Mouse (Mus musculus) kidney, postnatal 25 days (tissue): ENCODE measurements around the gene Osbp.
"Not testable (repeated sequence)": the region's sequence is repeated elsewhere in the genome, so short reads cannot be mapped to it uniquely, and the experiment has no call there.

Experiments
- DNase-seq, 2 experiments: peaks; one replicate each; pipeline ENCODE4 v3.0.0; 2021; ENCODE audit warnings: mixed read lengths in 2 of 2

The Osbp gene

DNA sequence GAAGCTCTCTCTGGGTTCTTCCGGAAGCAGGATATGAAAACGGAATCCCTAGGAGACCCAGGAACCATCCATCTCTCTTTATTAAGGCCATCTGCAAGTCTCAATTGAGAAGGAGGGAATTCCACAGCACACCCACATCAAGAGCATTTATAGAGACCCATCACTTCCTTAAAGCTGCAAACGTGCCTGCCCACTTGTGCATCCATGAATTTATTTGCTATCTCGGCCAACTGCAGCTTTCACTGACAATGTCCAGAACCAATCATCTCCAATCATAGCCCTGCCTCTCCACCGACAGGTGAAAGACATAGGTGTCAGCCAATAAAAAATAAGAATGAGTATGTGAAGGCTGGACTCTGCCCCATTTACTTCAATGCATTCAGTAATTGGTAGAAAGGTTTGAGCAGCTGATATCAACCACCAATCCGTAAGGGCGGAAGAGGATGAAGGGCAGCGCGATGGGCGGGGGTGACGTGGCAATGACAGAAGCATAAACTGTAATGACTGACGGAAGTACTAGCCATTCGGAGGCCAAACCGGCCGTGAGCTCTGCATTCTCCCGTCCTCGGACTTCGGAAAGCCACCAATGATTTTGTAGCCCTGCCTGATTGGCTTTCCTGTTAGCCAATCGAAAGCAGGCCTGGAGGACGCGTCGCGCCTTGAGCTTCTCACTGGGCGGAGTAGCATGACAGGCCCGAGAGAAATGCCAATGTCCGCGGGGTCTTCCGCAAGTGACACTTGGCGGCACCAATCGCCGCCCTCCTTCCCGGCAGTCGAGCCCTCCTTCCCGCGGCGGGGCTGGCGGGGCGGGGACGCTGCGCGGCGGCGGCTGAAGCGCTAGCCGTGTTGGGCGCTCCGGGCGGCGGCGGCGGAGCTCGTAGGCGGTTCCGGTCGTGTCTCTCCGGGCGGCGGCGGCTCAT, at the start of gene Osbp:
Osbp (plus strand) TSS at position 919 of the 920 bp plus-strand sequence.
- peak; percentile 99 to 100 for DNase-seq

DNA sequence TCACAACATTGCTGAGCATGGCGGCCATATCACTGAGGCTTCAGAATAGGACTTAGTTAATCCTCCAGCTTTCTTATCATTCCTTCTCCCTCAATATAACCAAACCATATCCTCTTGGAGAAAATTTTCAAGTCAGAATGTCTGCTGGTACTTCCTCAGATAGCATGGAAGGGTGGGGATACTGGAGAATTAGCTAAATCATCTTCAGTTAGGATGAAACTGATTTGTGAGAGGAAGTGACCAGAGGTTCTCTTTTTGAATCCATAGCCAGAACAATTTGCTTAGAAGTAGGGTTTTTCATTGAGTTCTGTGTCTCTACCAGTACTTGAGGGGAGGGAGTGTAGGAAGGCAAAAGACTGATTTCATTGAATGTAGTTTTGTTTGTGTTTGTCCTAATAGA, 43.7 kb upstream of the Osbp start:
- DNase-seq, result no peak

DNA sequence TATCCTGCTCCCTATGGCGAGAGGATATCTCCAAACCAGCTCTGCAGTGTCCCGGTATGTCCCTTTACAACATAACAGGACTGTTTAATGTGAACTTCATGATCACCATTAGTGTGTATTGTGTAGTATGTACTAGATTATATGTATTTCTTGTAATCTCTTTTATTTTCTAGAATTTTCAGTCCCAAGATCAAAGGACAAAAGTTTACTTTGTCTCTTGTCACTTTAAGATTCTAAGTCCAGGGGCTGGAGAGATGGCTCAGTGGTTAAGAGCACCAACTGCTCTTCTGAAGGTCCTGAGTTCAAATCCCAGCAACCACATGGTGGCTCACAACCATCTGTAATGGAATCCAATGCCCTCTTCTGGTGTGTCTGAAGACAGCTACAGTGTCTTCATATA, 43.2 kb upstream of the Osbp start:
- not testable (repeated sequence) for DNase-seq

DNA sequence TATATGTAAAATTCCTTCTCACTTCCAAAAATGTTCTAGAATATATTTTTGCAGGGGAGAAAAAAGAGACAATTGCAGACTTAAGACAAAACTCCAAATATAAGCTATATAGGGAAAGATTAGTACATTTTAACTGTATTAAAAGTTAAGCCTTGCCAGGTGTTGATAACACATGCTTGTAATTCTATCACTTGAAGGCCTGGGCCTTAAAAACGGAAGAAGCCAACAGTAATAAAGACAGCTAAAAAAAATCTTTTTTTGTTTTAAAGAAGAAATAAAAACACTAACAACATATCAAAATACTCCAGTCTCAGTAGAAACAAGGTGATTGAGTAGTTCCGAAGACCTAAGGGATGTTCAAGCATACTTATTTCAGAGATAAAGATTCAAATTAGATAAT, 39.4 kb upstream of the Osbp start:
- DNase-seq, result no peak

DNA sequence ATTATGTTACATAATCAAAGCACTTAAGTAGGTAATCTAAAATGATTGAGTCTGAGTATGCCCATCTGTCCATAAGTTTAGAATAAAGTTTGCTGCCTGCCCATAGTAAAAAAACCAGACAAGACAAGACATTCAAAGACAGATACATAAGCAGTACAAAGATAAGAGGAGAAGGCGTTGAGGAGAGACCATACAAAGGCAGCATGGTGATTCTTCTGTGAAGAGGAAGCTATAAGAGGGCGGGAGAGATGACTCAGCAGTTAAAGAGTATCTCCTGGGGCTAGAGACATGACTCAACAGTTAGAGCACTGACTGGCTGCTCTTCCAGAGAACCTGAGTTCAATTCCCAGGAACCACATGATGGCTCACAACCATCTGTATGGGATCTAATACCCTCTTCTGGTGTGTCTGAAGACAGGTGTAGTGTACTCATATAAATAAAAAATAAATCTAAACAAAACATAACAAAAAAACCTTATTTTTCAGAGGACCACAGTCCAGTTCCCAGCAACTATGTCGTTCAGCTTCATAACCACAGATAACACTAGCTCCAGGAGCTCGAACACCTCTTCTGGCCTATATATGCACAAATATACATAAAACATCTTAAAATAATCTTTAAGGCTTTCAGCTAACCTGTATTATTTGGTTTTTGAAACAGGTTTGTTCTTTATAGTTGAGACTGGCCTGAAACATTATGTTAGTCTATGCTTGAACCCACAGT, 37.6 kb upstream of the Osbp start:
- no peak for DNase-seq

DNA sequence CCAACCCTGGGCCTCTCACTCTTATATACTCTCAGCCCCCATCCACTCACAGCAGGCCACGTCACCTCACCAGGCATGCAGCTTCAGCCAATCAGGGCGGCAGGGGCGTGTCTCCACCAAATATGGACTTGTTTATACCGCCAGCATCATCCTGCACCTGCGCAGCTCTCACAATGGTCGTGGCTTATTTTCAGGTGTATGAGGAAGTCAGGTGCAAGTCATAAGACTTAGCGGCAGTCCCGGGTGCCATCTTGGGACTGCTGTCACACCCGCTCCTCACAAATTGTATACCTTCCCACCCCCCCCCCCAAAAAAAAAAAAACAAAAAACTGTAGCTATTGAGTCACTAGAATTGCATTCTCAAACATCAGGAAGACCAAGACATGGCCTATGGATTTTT, 19.3 kb upstream of the Osbp start:
- not testable (repeated sequence) for DNase-seq

DNA sequence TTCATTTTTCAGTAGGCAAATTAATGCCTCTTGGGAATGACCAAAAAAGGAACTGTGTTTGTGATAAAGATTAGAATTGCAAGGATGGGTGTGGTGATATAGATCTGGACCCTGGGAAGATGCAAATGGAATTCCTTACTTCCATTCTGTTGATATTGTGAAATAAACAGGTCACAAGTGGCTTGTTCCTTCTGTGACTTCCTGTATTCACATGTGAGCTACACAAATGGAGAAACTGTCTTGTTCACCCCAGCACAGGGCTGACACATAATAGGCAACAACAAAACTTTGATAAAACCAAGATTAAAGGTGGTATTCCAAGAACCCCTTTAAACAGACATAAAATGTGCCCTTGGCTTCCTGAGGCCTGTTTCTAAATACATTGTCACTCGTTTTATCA, 15.9 kb upstream of the Osbp start:
- no peak for DNase-seq

DNA sequence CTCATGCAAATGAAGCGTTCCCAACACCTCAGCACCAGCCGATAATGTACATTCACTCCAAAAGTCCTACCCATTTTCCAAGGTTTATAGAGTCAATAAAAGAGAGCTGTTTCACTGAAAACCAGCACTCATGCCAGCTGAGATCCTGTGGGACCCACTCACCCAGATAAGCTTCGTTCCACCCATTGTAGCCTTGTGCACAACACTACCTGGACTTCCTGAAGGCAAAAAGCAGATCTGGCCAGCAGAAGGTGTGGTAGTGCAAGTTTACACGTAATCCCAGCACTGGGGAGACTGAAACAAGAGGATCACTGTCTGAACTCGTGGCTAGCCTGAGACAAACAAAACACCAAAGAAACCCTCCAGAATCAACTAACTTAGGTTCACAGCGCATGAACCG, 15.0 kb upstream of the Osbp start:
- DNase-seq, result no peak

DNA sequence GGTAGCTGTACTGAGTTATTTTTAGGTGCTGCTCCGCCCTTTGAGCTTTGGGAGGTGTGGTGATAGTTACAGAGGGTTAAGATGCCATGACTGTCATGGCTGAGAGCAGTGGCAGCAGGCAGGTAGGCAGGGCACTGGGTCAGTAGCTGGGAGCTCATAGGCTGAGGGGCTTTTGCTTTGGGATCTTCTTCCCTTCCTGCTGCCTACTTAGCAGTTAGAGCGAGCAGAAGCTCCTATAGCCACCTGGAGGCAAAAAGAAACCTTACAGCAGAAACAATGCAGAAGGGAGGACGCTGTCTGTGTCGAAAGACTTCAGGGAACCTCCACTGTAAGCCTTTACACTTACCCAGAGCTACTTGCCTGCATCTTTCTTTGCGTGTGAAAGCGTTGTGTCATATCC, 11.5 kb upstream of the Osbp start:
- DNase-seq, result no peak

DNA sequence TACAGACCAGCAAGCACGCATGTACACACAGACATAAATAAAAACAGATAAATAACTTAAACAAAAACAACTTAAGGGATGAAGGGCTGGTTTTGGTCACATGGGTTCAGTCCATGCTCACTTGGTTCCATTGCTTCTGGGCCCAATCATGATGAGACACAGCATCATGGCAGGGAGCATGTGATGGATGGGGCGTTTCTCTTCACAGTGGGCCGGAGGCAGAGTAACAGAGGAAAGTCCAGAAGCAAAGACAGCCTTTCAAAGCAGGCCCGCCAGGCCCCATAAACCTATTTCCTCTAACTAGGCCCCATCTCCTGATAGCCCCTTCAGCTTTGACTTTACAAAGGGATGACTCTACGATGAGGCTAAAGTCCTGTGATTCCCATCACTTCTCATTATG, 9.1 kb upstream of the Osbp start:
- no peak for DNase-seq

DNA sequence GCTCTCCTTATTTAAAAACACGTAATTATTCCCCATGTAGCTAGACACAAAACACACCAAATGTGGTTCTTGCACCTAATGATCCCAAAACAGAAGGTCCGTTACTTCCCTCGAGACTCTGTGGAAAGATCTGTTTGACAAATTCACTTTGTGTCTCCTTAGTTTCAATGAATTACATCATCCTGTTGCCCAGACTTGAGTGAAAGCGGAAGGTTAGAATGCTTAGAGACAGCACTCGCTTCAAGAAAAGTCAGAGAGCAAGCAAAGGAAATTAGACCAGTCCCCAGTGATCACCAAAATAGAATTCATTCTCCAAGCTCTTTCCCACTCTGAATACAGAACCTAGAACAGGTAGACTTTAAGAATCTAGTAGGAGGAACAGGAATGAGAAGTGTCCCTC, 8.3 kb upstream of the Osbp start:
- no peak for DNase-seq

DNA sequence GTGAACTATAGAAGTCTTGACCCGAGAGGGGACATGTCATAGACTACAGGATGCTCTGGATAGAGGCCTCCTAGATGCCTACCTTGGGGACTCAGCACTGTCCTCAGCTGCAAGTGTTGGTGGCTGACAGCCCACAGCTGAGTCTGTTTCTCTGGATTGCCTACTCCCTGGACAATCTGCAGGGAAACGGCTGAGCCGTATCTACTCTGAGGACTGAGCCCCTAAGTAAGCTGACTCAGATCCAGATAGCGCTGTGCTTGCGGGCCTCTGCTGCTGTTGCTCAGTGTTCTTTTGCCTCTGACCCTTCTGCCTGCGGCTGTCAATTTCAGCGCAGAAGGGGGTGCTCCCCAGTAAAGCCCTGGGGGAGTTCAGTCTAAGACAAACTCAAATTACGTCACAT, 7.9 kb upstream of the Osbp start:
- no peak for DNase-seq

DNA sequence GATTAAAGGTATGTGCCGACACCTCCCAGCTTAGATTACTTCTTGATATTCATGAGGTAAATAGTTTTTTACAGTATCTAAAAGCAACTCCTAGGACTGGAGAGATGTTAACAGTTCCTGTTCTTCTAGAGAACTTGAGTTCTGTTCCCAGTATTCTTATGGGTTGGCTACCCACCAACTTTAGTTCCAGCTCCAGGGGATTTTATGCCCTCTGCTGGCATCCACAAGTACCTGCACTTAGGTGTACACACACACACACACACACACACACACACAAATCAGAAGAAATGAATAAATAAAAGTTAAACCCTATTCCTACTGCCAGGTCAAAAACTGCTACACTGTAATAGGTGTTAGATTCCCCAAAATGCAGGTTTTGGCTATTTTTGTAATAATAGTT, 1.5 kb upstream of the Osbp start:
- no peak for DNase-seq

DNA sequence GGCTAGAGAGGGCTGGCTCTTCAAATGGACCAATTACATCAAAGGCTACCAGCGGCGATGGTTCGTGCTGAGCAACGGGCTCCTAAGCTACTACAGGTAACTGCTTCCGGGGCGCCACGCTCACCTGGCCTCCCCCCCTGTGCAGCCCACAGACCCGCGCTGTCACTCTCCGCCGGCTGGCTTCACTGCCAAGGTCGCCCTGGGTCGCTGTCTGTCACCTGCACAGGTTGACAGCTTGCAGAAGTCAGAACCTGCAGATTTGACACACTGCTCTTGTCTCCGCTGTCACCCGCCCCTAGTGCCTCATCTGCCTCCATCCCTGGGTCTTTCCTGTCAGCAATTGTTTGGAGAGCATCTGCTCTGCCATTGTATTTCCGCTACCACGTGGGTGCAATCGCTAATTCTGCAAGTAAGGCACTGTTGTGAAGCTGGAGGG, 478 bp downstream of the Osbp start:
- DNase-seq, result peak; percentile 65 to 83

DNA sequence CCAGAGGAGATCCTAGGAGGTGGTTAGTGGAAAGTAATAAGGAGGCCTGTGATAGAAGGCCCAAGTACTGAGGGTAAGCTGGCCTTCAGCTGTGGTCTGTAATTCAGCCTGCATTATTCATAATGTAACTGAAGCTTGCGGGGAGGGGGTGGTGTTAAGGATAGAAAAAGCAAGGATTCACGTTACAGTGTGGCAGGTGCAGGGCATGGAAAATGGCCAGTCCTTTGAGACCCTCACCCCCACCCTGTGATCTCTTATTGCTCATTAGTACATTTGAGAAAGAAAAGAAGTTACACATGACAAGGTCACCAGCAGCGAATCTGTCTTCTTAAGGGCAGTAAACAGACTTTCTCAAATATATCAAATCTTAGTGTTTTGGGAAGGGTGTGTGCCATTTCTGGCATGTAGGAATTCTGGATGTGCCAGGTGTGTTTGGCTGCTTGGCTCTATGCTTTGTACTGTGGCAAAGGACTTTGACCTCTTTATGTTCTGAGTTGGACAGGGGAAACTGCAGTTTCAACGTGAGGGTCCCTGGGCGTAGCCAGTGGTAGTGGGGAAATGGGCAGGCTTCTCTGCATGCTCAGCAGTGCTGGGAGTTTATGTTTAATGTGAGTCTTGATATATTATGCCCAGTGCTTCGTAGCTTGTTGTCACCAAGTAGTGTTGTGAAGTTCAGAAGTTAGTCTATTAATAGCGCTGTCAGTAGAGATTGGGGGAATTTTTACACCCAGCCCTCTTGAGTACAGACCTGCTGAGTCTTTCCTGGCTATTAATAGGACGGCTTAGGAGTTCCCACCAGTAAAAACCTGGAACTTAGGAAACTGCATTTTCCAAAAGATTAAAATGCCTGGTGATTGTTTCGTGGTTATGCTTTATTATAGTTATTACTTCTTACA, 3.7 kb downstream of the Osbp start:
- no peak for DNase-seq

DNA sequence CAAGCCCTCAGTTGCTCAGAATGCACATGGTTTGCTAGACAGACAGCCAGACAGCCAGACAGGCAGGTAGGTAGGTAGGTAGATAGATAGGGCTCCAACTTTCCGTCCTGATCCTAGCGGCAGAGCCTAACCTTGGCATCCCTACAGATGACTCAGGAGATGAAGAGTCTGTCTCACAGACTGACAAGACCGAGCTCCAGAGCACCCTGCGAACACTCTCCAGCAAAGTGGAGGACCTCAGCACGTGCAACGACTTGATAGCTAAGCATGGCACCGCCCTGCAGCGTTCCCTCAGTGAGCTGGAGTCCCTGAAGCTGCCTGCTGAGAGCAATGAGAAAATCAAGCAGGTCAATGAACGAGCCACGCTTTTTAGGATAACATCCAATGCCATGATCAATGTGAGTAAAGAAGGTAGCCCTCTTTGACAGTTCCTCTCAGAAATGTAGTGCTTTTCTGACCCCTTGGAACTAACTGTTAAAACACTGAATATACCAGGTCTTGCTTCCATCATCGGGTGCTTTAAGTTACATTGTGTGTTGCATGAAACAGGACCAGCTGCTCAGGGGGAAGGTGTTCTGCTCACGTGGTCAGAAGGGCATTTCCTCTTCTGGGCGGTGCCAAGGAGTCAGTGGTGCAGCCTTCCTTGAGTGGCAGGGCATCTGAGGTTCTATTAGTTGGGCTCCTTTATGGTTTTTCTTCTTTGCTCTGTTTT, 7.9 kb downstream of the Osbp start:
- DNase-seq, result no peak

DNA sequence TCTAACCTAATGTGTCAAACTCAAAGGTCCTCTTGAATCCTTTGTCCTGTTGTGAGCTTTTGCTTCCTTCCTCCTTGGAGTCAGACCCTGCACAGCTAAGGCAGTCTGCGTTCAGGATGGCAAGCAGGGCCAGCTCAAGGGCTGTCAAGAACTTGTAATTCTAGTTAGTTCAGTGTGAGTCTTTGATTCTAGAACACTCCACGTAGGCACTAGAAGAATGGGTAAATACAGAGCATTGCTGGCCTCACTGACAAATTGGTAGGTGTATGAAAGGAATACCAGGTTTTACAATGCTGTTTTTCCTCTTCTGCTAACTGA, 8.4 kb downstream of the Osbp start:
- no peak for DNase-seq

DNA sequence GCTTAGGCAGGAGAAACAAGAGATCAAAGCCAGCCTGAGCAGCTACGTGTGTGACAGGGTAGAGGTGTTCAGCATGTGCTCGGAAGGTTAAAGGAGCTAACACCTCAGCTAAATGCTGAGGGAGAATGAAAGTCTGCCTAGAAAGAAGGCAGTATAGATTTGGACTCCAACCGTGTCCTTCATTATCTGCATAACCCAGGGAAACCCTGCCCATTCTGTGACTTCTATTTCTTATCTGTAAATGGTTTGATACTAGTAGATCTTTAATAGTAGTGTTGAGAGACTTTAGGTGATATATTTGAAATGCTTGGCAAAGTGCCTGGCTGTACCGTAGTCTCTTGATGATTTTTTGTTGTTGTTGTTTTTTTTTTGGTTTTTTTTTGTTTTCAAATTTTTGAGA, 9.9 kb downstream of the Osbp start:
- DNase-seq, result no peak

DNA sequence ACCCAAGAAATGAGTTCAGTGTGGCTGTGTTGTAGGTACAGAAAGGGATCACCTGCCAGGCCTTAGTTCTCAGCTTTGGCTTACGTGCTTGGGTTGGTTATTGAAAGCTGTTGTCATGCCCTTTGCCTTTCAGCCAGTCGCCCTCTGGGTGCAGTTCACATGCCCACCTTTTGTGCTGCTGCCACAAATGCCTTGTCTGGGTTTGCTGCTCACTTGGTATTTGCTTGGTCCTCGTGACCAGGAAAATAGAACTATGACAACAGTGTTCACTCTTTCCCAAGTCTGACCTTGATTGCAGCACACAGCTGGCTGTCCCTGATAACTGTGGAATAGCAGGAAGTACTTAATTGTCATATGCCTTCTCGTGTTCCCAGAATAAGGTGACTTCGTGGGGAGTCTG, 11.6 kb downstream of the Osbp start:
- peak; percentile 39 to 70 for DNase-seq

DNA sequence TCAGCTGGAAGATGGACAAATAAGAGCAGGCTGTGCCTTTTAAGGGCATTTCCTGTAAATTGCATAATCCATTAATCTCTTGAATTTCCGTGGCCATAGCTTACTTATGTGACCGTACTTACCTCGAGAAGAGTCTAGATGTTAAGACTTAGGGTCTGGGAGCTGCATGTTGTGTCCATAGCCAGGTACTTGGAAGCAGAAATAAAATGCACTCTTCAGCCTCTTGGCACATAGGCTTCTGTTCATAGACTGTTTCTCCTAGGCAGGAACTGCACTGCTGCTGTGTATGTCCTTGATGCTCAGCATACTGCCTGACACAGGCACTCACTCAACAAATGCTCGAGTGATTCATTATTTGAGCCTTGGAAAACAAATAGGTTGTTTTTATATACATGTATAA, 14.7 kb downstream of the Osbp start:
- no peak for DNase-seq

DNA sequence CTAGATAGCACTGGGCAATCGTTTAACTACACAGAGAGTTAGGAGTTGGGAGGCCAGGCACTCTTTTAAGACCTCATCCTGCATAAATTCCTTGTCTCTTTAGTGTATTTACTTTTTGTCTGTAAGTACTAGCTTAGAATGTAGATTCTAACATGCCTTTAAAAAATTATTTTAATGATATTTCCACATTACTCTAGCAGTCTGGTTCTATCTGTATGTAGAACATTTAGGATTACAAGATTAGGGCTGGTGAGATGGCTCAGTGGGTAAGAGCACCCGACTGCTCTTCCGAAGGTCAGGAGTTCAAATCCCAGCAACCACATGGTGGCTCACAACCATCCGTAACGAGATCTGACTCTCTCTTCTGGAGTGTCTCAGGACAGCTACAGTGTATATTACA, 18.9 kb downstream of the Osbp start:
- DNase-seq, result not testable (repeated sequence)

DNA sequence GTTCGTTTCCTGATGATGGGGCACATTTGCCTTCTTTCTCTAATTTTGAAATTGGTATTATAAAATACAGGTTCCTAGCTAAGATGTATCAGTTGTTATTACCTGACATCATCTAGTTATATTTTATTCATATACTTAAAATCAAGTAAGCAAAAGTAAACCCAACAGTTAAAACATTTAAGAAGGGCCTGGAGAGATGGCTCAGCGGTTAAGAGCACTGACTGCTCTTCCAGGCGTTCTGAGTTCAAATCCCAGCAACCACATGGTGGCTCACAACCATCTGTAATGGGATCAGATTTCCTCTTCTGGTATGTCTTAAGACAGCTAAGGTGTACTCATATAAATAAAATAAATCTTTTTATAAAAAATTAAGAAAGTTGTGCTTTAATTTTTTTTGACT, 22.1 kb downstream of the Osbp start:
- DNase-seq, result no peak

DNA sequence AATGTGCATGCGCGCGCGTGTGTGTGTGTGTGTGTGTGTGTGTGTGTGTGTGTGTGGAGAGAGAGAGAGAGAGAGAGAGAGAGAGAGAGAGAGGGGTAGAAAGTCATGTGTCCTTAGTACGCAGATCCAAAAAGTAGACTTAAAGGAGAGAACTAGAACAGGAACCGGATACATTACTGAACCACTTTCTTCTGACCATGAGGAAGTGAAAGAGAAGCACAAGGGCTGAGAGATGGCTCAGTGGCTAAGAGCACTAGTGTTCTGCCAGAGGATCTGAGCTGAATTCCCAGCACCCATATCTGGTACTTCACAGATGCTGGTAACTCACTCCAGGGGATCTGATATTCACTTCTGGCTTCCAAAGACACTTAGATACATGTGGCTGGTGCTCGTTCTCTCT, 23.6 kb downstream of the Osbp start:
- DNase-seq, result no peak
